Mouse (Mus musculus) lung, postnatal 0 days (tissue): ENCODE measurements around the gene Vmn1r91.
"Not testable (repeated sequence)": the region's sequence is repeated elsewhere in the genome, so short reads cannot be mapped to it uniquely, and the experiment has no call there.

Experiments
- CTCF ChIP-seq: IDR thresholded peaks from 2 replicates; pipeline ENCODE4 v1.5.1; 2016; ENCODE audit warnings: antibody characterized with exemption, mild to moderate bottlenecking
- EP300 ChIP-seq: IDR thresholded peaks from 2 replicates; pipeline ENCODE4 v1.6.1; 2016; ENCODE audit warnings: antibody characterized with exemption, mild to moderate bottlenecking, control low read depth

DNA sequence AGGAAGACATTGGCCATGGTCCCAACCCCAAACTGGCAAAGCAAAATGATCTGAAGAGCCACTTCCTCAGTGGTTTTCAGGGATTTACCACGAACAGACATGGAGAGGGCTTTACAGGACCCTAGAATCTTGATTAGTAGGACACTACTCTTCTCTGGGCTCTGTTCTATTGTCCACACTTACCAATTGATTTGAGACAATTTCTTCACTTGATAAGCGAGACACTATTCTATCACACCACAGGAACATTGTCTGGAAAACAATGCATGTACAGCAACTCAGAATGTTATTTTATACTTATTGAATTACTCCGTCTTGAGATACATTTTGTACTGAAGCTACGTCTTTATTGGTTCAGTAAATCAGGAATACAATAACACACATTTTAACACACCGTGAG lies 39.5 kb downstream of the Vmn1r91 start, which contains the start of gene Vmn1r93:
- not testable (repeated sequence) for TF ChIP-seq CTCF, EP300
